Mouse (Mus musculus) left cerebral cortex, adult 9 months (tissue): ENCODE measurements at regions not wholly inside any gene's neighbourhood (a gene's known extent, or its start where the extent isn't known, plus 50 kb on each side); places are given as distances from the start of the nearest gene placed in this dataset.
A peak's percentile ranks its signal among the peaks of the same experiment; 100 is the strongest.

ENCODE experiments used
- DNase-seq, 2 experiments: peaks; one replicate each; pipeline ENCODE4 v3.0.0; 2022; ENCODE audit warnings: low spot score in 2 of 2

- DNase-seq, result no peak
Observed at GRCm38 (mm10) chr10:96860366-96860765, 243.6 kb downstream of the Btg1 start.

GRCm38 (mm10) chr10:96863230-96863629 lies 246.4 kb downstream of the Btg1 start:
- no peak for DNase-seq

- no peak for DNase-seq
Observed at GRCm38 (mm10) chr10:96866468-96866867, 249.7 kb downstream of the Btg1 start.

GRCm38 (mm10) chr10:96871559-96872160 lies 254.9 kb downstream of the Btg1 start:
- no peak for DNase-seq

- DNase-seq, result no peak
Observed at GRCm38 (mm10) chr10:96874646-96875045, 257.8 kb downstream of the Btg1 start.

- no peak for DNase-seq
Observed at GRCm38 (mm10) chr10:96875676-96876075, 258.9 kb downstream of the Btg1 start.

GRCm38 (mm10) chr10:96879425-96879824 lies 262.6 kb downstream of the Btg1 start:
- DNase-seq, result no peak

- no peak for DNase-seq
Observed at GRCm38 (mm10) chr10:96880771-96881170, 264.0 kb downstream of the Btg1 start.

- no peak for DNase-seq
Observed at GRCm38 (mm10) chr10:96881212-96881611, 264.4 kb downstream of the Btg1 start.

GRCm38 (mm10) chr10:96881660-96882059 lies 264.9 kb downstream of the Btg1 start:
- no peak for DNase-seq

- DNase-seq, result no peak
Observed at GRCm38 (mm10) chr10:96901150-96901549, 284.3 kb downstream of the Btg1 start.

GRCm38 (mm10) chr10:96905098-96905809 lies 288.4 kb downstream of the Btg1 start:
- DNase-seq, result no peak

- no peak for DNase-seq
Observed at GRCm38 (mm10) chr10:96909661-96910315, 293.0 kb downstream of the Btg1 start.

GRCm38 (mm10) chr10:96921181-96921580 lies 304.4 kb downstream of the Btg1 start:
- DNase-seq, result peak in 1 of 2 experiments; percentile 8

GRCm38 (mm10) chr10:96924266-96924672 lies 307.5 kb downstream of the Btg1 start:
- no peak for DNase-seq

- no peak for DNase-seq
Observed at GRCm38 (mm10) chr10:96924722-96925121, 307.9 kb downstream of the Btg1 start.

- DNase-seq, result no peak
Observed at GRCm38 (mm10) chr10:96925771-96926170, 309.0 kb downstream of the Btg1 start.

GRCm38 (mm10) chr10:96934661-96935060 lies 317.9 kb downstream of the Btg1 start:
- peak in 1 of 2 experiments; percentile 47 for DNase-seq

- DNase-seq, result no peak
Observed at GRCm38 (mm10) chr10:96940887-96941518, 324.2 kb downstream of the Btg1 start.

- no peak for DNase-seq
Observed at GRCm38 (mm10) chr10:96944229-96944628, 327.4 kb downstream of the Btg1 start.

GRCm38 (mm10) chr10:96947971-96948370 lies 331.2 kb downstream of the Btg1 start:
- DNase-seq, result no peak

- no peak for DNase-seq
Observed at GRCm38 (mm10) chr10:96948871-96949270, 332.1 kb downstream of the Btg1 start.
